Mouse (Mus musculus) CH12.LX (cell line): ENCODE measurements around the gene Hkdc1. TPM values are rescaled to one million over a fixed set of nuclear protein-coding genes. Genes with fewer than 3 reads are reported as not detected.

Source experiments
- DNase-seq: peaks from one replicate; pipeline ENCODE4 v3.0.0-alpha.2; 2013; ENCODE audit errors: extremely low read depth
- H3K27ac ChIP-seq: 2 replicates; pipeline ENCODE4 v1.5.1; 2012; ENCODE audit warnings: low read depth, mild to moderate bottlenecking, control low read depth, moderate library complexity; ENCODE audit not compliant: insufficient read depth
- H3K27me3 ChIP-seq: replicated peaks from 2 replicates; pipeline ENCODE3; 2012; ENCODE audit warnings: inconsistent platforms
- H3K36me3 ChIP-seq, 2 experiments: replicated peaks in 1 of 2; 2 replicates each; pipeline versions ENCODE3 to v1.6.1; 2012; ENCODE audit warnings: inconsistent platforms in 1 of 2, low read length in 1 of 2, mild to moderate bottlenecking in 1 of 2, mixed read lengths in 1 of 2, moderate library complexity in 1 of 2; ENCODE audit not compliant: control insufficient read depth in 1 of 2, insufficient read depth in 1 of 2
- H3K4me1 ChIP-seq, 2 experiments: 2 replicates each; pipeline ENCODE4 v1.6.1; 2012; ENCODE audit warnings: inconsistent platforms in 1 of 2, moderate library complexity in 1 of 2; ENCODE audit not compliant: insufficient read depth in 2 of 2, control insufficient read depth in 1 of 2
- H3K4me2 ChIP-seq: 2 replicates; pipeline ENCODE4 v1.6.1; 2012; ENCODE audit warnings: low read depth, mild to moderate bottlenecking, control low read depth; ENCODE audit not compliant: poor library complexity, insufficient read depth, severe bottlenecking
- H3K4me3 ChIP-seq, 3 experiments: fragments of 150-350 bp in 1 of 3; sonication (generic) in 1 of 3; replicated peaks in 1 of 3; 2 replicates each; pipeline versions ENCODE3 to v1.5.1; 2011 to 2012; ENCODE audit warnings: low read depth in 2 of 3, low read length in 2 of 3, mild to moderate bottlenecking in 2 of 3, moderate library complexity in 2 of 3, control low read depth in 1 of 3, improper control_type of control experiment in 1 of 3, inconsistent platforms in 1 of 3, mixed read lengths in 1 of 3; ENCODE audit not compliant: poor library complexity in 1 of 3
- H3K79me2 ChIP-seq: replicated peaks from 2 replicates; pipeline ENCODE4 v1.6.1; 2012; ENCODE audit warnings: mild to moderate bottlenecking, moderate library complexity; ENCODE audit not compliant: control insufficient read depth, poor library complexity, insufficient read depth, severe bottlenecking; ENCODE audit errors: extremely low read depth
- H3K9ac ChIP-seq: 2 replicates; pipeline ENCODE4 v1.6.1; 2012; ENCODE audit warnings: low read depth, mild to moderate bottlenecking, control low read depth, moderate library complexity; ENCODE audit not compliant: insufficient read depth
- H3K9me3 ChIP-seq: replicated peaks from 2 replicates; pipeline ENCODE3; 2012; ENCODE audit warnings: low read length, inconsistent platforms, mixed read lengths
- BHLHE40 ChIP-seq: IDR thresholded peaks from 2 replicates; pipeline ENCODE4 v1.6.1; 2011; ENCODE audit warnings: mild to moderate bottlenecking, low read depth, low read length, improper control_type of control experiment
- CHD2 ChIP-seq: IDR thresholded peaks from 2 replicates; pipeline ENCODE4 v1.6.1; 2011; ENCODE audit warnings: low read length, improper control_type of control experiment
- E2F4 ChIP-seq: IDR thresholded peaks from 2 replicates; pipeline ENCODE4 v1.6.1; 2011; ENCODE audit warnings: low read depth, low read length, improper control_type of control experiment; ENCODE audit not compliant: insufficient replicate concordance
- EP300 ChIP-seq: IDR thresholded peaks from 2 replicates; pipeline ENCODE4 v1.6.1; 2011; ENCODE audit warnings: low read length, improper control_type of control experiment
- JUND ChIP-seq: conservative IDR thresholded peaks from 2 replicates; pipeline ENCODE4 v1.6.1; 2011; ENCODE audit warnings: low read depth, low read length, improper control_type of control experiment
- MAFK ChIP-seq: IDR thresholded peaks from 2 replicates; pipeline ENCODE4 v1.6.1; 2011; ENCODE audit warnings: low read length, improper control_type of control experiment; ENCODE audit not compliant: insufficient replicate concordance
- MEF2A ChIP-seq: IDR thresholded peaks from 2 replicates; pipeline ENCODE4 v1.6.1; 2014; ENCODE audit warnings: low read depth, mild to moderate bottlenecking, inconsistent platforms, low read length, improper control_type of control experiment, borderline replicate concordance
- MXI1 ChIP-seq: IDR thresholded peaks from 2 replicates; pipeline ENCODE4 v1.6.1; 2011; ENCODE audit warnings: mild to moderate bottlenecking, low read depth, low read length, improper control_type of control experiment
- NELFE ChIP-seq: IDR thresholded peaks from 2 replicates; pipeline ENCODE4 v1.6.1; 2011; ENCODE audit warnings: low read depth, low read length, improper control_type of control experiment
- PAX5 ChIP-seq: IDR thresholded peaks from 2 replicates; pipeline ENCODE4 v1.6.1; 2012; ENCODE audit warnings: low read length, inconsistent platforms, mixed read lengths
- POLR2A ChIP-seq: IDR thresholded peaks from 2 replicates; pipeline ENCODE4 v1.6.1; 2011; ENCODE audit warnings: low read depth, mild to moderate bottlenecking, improper control_type of control experiment, low read length
- POLR2AphosphoS2 ChIP-seq: IDR thresholded peaks from 2 replicates; pipeline ENCODE4 v1.6.1; 2011; ENCODE audit warnings: low read depth, low read length, improper control_type of control experiment
- ZKSCAN1 ChIP-seq: IDR thresholded peaks from 2 replicates; pipeline ENCODE4 v1.6.1; 2012; ENCODE audit warnings: low read depth, inconsistent platforms, low read length, improper control_type of control experiment, borderline replicate concordance
- ZNF384 ChIP-seq: IDR thresholded peaks from 2 replicates; pipeline ENCODE4 v1.6.1; 2012; ENCODE audit warnings: low read depth, low read length, improper control_type of control experiment, inconsistent platforms
- dilution Hi-C: fragments of 300-500 bp; cut with MboI; formaldehyde crosslinking; loops from 2 replicates; pipeline ENCODE4 v1.14.3; 2020; ENCODE audit warnings: low sequenced_read_pairs; ENCODE audit not compliant: extremely low pct_unique_long_range_greater_than_20kb, extremely low pct_ligation_motif_present
- in situ Hi-C: fragments of 300-500 bp; cut with MboI; formaldehyde crosslinking; loops from 3 replicates; pipeline ENCODE4 v1.14.3; 2019; ENCODE audit warnings: low sequenced_read_pairs, low pct_ligation_motif_present, low pct_unique_long_range_greater_than_20kb, mixed read lengths
- polyA plus RNA-seq: library from polyadenylated mRNA; unstranded; fragments of >175 nt; gene quantifications from 2 replicates; pipeline ENCODE4 v1.2.1, GENCODE M21; 2012; ENCODE audit warnings: low read depth; ENCODE audit not compliant: insufficient read length
- total RNA-seq, 2 experiments: library from RNA; depleted of rRNA; stranded (reverse); fragments of 300-350 nt in 1 of 2; fragments of >200 nt in 1 of 2; gene quantifications; 2 replicates each; pipeline ENCODE4 v1.2.3; 2012 to 2014

Gene Hkdc1
- total and polyA plus RNA-seq, 3 experiments = not detected

DNA sequence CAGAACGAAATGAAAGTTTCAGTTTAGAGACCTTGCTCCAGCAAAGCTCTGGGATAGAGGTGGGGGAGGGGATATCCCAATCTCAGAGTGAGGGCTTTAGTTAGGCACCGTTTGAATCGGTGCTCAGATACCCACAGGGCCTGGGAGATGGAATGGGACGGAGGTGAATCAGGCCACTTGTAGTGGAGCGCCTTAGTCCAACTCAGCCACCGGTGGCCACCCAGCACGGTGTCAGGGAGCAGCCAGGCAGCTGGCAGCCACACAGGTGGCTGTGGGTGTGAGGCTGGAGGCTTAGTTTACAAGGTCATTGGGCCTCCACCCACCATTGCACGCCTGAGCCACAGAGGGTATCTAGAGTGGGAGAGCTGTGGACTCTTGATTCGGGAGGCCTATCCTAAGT, 84.1 kb downstream of the Hkdc1 start:
- dilution Hi-C loops = no loop called here
- Histone ChIP-seq H3K4me3 (no peak overlapping the region), H3K27me3 (no peaks in the 10 kb centered on the region), H3K79me2 (no peaks in the 10 kb centered on the region), H3K4me1 (peaks cover 17 to 62% of the 10 kb centered on the region in 2 experiments), H3K4me2 (no peak overlapping the region), H3K9ac (no peak overlapping the region), H3K9me3 (no peaks in the 10 kb centered on the region), H3K27ac (no peak overlapping the region), H3K36me3 (peaks cover 0 to 4% of the 10 kb centered on the region in 2 experiments)
- in situ Hi-C loops = no loop called here
- TF ChIP-seq CHD2 = no peak
- TF ChIP-seq MAFK = no peak
- TF ChIP-seq JUND = no peak
- no peak for TF ChIP-seq PAX5
- no peak for TF ChIP-seq POLR2AphosphoS2
- no peak for TF ChIP-seq MXI1
- TF ChIP-seq EP300 = no peak
- no peak for TF ChIP-seq MEF2A
- no peak for TF ChIP-seq ZKSCAN1
- no peak for DNase-seq

GRCm38 (mm10) chr10:62336601-62337578, 85.4 kb downstream of the Hkdc1 start:
- Histone ChIP-seq H3K9me3 (no peaks in the 10 kb centered on the region), H3K4me3 (no peak overlapping the region), H3K27ac (no peak overlapping the region), H3K79me2 (no peaks in the 10 kb centered on the region), H3K4me1 (peaks cover 13 to 56% of the 10 kb centered on the region in 2 experiments), H3K27me3 (no peaks in the 10 kb centered on the region), H3K36me3 (no peaks in the 10 kb centered on the region), H3K9ac (no peak overlapping the region), H3K4me2 (no peak overlapping the region)
- DNase-seq = no peak
- TF ChIP-seq POLR2A (no peak), ZNF384 (peak; percentile 67), BHLHE40 (no peak), NELFE (no peak), MXI1 (no peak), E2F4 (no peak)
- dilution Hi-C loops = no loop called here
- in situ Hi-C loops = no loop called here
